Mouse (Mus musculus): ENCODE results near the gene Acaca. TPM values are rescaled to one million over a fixed set of nuclear protein-coding genes. Genes with fewer than 3 reads are reported as not detected.
"Not testable (repeated sequence)": the region's sequence is repeated elsewhere in the genome, so short reads cannot be mapped to it uniquely, and the experiment has no call there.

Gene Acaca
- polyA plus RNA-seq, 1 experiment from 2014 or later: 13.0 TPM

- Histone ChIP-seq H3K9me3 (no peaks in the 10 kb centered on the region), H3K4me1 (0 out of 2 replicates have a peak, but pooled peaks cover under 1% of the 10 kb centered on the region), H3K4me3 (no peak overlapping the region), H3K27ac (no peak overlapping the region), H3K27me3 (no peaks in the 10 kb centered on the region), H3K9ac (no peak overlapping the region), H3K4me2 (no peak overlapping the region), H3K36me3 (peaks cover 34% of the 10 kb centered on the region)
- ATAC-seq (ENCODE audit: insufficient number of reproducible peaks, low FRiP score, low TSS enrichment, low read depth): no peak
- WGBS: 88% methylated on average over 6 of the region's 6 CpGs
Observed at GRCm38 (mm10) chr11:84383891-84384290, 254.4 kb downstream of the Acaca start.

DNA sequence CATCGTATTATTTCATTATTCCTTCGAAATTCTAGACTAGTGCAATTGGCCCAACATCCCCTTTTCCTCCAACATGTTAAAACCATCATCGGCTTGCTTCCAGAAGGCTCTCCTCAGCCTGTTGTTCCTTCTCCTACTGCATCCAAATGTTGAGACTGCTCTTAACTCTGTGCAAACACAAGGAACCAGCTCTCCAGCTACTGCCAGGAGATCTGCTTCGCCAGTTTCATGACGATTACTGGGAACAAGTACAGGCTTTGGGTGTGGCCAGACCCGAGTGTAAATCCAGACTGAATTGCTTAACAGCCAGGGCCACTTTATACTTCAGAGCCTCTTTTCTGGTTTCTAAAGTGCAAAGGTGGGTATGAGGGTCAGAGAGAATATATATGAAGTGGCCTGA is 259.9 kb downstream of the Acaca start:
- 66% methylated on average over 6 of the region's 6 CpGs for WGBS
- no peak overlapping the region for H3K9ac ChIP-seq
- peaks cover 33% of the 10 kb centered on the region for H3K36me3 ChIP-seq
- no peaks in the 10 kb centered on the region for H3K9me3 ChIP-seq
- 0 out of 2 replicates have a peak, but pooled peaks cover 4% of the 10 kb centered on the region for H3K4me1 ChIP-seq
- H3K4me3 ChIP-seq: no peak overlapping the region
- no peaks in the 10 kb centered on the region for H3K27me3 ChIP-seq
- ATAC-seq (ENCODE audit: insufficient number of reproducible peaks, low FRiP score, low TSS enrichment, low read depth): no peak
- H3K4me2 ChIP-seq: no peak overlapping the region
- H3K27ac ChIP-seq: no peak overlapping the region

DNA sequence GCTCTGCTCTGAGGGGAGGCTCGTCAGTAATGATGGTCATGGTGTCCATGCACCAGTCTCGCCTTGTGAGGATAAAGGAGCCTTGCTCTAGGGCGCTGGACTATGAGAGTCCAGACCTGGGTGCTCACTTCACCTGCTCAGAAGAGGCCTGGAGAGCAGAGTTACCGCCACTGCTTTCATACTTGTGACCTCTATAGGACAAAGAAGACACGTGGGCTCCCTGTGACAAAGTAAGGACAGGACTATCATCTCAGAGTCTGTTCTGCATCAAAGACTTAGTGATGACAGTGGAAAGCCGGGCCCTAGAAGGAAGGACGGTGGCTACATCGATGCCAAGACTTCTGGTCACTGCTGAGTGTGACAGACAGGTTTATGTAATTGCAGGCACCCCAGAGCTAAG is 261.7 kb downstream of the Acaca start:
- Histone ChIP-seq H3K36me3 (peaks cover 28% of the 10 kb centered on the region), H3K27ac (no peak overlapping the region), H3K9me3 (no peaks in the 10 kb centered on the region), H3K4me2 (no peak overlapping the region), H3K4me1 (0 out of 2 replicates have a peak, but pooled peaks cover 4% of the 10 kb centered on the region), H3K4me3 (no peak overlapping the region), H3K27me3 (no peaks in the 10 kb centered on the region), H3K9ac (no peak overlapping the region)
- WGBS: 80% methylated on average over 8 of the region's 8 CpGs
- no peak for ATAC-seq (ENCODE audit: insufficient number of reproducible peaks, low FRiP score, low TSS enrichment, low read depth)

DNA sequence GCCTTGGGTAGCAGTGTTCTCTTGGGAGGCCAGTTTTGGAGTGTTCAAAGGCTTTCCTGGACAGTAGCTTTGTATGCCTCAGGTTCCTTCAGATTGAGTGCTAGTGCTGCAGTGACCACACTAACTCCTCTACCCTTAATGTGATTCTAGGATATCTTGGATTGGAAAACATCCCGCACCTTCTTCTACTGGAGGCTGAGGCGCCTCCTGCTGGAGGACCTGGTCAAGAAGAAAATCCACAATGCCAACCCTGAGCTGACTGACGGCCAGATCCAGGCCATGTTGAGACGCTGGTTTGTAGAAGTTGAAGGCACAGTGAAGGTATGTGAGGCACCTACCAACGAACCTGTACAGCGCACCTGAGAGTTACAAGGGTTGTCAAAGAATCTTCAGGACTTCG is 262.6 kb downstream of the Acaca start:
- not testable (repeated sequence) for H3K4me2 ChIP-seq; H3K9me3 ChIP-seq; ATAC-seq (ENCODE audit: insufficient number of reproducible peaks, low FRiP score, low TSS enrichment, low read depth); H3K9ac ChIP-seq; H3K27ac ChIP-seq; H3K4me1 ChIP-seq; H3K27me3 ChIP-seq; H3K4me3 ChIP-seq
- 86% methylated on average over 7 of the region's 7 CpGs for WGBS
- peaks cover 28% of the 10 kb centered on the region for H3K36me3 ChIP-seq

GRCm38 (mm10) chr11:84393571-84393970 is 264.1 kb downstream of the Acaca start:
- H3K4me2 ChIP-seq: no peak overlapping the region
- 0 out of 2 replicates have a peak, but pooled peaks cover 4% of the 10 kb centered on the region for H3K4me1 ChIP-seq
- H3K9ac ChIP-seq: no peak overlapping the region
- no peak for ATAC-seq (ENCODE audit: insufficient number of reproducible peaks, low FRiP score, low TSS enrichment, low read depth)
- no peak overlapping the region for H3K4me3 ChIP-seq
- WGBS: 57% methylated on average over 7 of the region's 7 CpGs
- peaks cover 37% of the 10 kb centered on the region for H3K36me3 ChIP-seq
- H3K27me3 ChIP-seq: no peaks in the 10 kb centered on the region
- no peak overlapping the region for H3K27ac ChIP-seq
- H3K9me3 ChIP-seq: no peaks in the 10 kb centered on the region

- 64% methylated on average over 1 of the region's 1 CpGs for whole genome bisulfite sequencing
- H3K36me3 ChIP-seq: peaks cover 45% of the 10 kb centered on the region
Observed at GRCm38 (mm10) chr11:84395010-84395409, 265.5 kb downstream of the Acaca start.

GRCm38 (mm10) chr11:84406733-84407132 is 277.3 kb downstream of the Acaca start:
- H3K4me3 ChIP-seq: no peak overlapping the region
- no peaks in the 10 kb centered on the region; the same call in 1 of the 2 replicates for H3K36me3 ChIP-seq
- H3K9me3 ChIP-seq: no peaks in the 10 kb centered on the region
- no peak overlapping the region for H3K9ac ChIP-seq
- H3K27ac ChIP-seq: no peak overlapping the region
- H3K27me3 ChIP-seq: no peaks in the 10 kb centered on the region
- ATAC-seq (ENCODE audit: insufficient number of reproducible peaks, low FRiP score, low TSS enrichment, low read depth): no peak
- 97% methylated on average over 4 of the region's 4 CpGs for WGBS
- no peaks in the 10 kb centered on the region for H3K4me1 ChIP-seq
- H3K4me2 ChIP-seq: no peak overlapping the region

More at GRCm38 (mm10) chr11:84395010-84395409, 265.5 kb downstream of the Acaca start:
- Histone ChIP-seq H3K9me3 (no peaks in the 10 kb centered on the region), H3K4me3 (no peak overlapping the region), H3K4me2 (no peak overlapping the region), H3K27ac (no peak overlapping the region), H3K4me1 (no peaks in the 10 kb centered on the region), H3K27me3 (no peaks in the 10 kb centered on the region), H3K9ac (no peak overlapping the region)
- ATAC-seq (ENCODE audit: insufficient number of reproducible peaks, low FRiP score, low TSS enrichment, low read depth): no peak

DNA sequence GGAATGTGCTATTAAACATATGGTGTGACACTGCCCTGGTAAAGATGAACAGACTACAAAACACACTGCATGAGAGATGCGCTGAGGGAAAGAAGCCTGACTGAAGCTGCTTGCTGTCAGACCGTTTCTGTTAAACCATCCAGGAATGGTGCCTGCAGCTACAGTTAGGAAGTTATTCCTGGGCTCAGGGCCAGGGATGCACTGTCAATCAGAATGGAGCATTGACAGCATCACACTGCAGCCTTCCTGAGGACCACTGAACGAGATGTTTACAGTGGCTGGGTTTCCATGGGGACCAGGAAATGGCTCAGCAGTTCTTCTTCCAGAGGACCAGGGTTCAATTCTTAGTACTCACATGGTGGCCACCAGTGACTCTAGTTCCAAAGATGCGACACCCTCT is 280.9 kb downstream of the Acaca start:
- no peaks in the 10 kb centered on the region for H3K27me3 ChIP-seq
- no peak overlapping the region for H3K27ac ChIP-seq
- ATAC-seq (ENCODE audit: insufficient number of reproducible peaks, low FRiP score, low TSS enrichment, low read depth): no peak
- no peaks in the 10 kb centered on the region for H3K4me1 ChIP-seq
- WGBS: 53% methylated on average over 4 of the region's 4 CpGs
- no peaks in the 10 kb centered on the region for H3K9me3 ChIP-seq
- H3K4me2 ChIP-seq: no peak overlapping the region
- no peak overlapping the region for H3K9ac ChIP-seq
- no peaks in the 10 kb centered on the region for H3K36me3 ChIP-seq
- H3K4me3 ChIP-seq: no peak overlapping the region

DNA sequence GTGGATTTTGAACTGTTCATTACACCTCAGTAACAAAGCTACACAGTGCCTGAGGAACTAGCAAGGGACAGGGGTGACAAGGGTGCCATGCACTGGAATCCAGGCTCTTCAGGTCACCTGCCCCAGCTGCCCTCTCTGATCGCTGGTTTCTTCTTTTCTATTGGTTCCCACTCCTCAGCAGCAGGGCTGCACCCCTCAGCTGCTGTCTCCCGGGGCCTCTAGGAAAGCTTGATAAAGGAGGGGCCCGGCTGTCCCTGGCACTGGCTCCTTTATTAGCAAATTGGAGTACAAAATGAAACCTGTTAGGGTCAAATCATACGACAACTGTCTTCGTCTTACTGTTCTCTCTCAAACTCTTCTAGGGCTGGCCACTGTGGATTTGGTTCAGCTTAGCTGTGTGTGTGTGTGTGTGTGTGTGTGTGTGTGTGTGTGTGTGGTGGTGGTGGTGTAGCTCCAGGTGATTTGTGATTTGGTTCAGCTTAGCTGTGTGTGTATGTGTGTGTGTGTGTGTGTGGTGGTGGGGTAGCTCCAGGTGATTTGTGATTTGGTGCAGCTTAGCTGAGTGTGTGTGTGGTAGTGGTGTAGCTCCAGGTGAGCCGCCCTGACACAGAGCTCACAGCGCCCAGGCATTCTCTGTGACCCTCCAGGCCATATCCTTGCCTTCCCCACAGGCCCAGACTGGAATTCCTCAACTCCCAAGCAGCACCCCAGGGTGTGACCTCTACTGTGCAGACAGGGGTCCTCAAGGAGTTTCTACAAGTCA is 281.6 kb downstream of the Acaca start:
- H3K9ac ChIP-seq: no peak overlapping the region
- no peak for ATAC-seq (ENCODE audit: insufficient number of reproducible peaks, low FRiP score, low TSS enrichment, low read depth)
- H3K4me2 ChIP-seq: no peak overlapping the region
- no peaks in the 10 kb centered on the region for H3K27me3 ChIP-seq
- no peaks in the 10 kb centered on the region for H3K4me1 ChIP-seq
- H3K9me3 ChIP-seq: no peaks in the 10 kb centered on the region
- WGBS: 70% methylated on average over 7 of the region's 7 CpGs
- H3K36me3 ChIP-seq: no peaks in the 10 kb centered on the region
- no peak overlapping the region for H3K4me3 ChIP-seq
- H3K27ac ChIP-seq: no peak overlapping the region

GRCm38 (mm10) chr11:84411642-84412018 is 282.2 kb downstream of the Acaca start:
- Histone ChIP-seq H3K36me3 (no peaks in the 10 kb centered on the region), H3K4me2 (no peak overlapping the region), H3K4me3 (no peak overlapping the region), H3K9me3 (no peaks in the 10 kb centered on the region), H3K9ac (no peak overlapping the region), H3K27ac (no peak overlapping the region), H3K4me1 (no peaks in the 10 kb centered on the region), H3K27me3 (no peaks in the 10 kb centered on the region)
- no peak for ATAC-seq (ENCODE audit: insufficient number of reproducible peaks, low FRiP score, low TSS enrichment, low read depth)
- 61% methylated on average over 7 of the region's 7 CpGs for WGBS

GRCm38 (mm10) chr11:84412201-84412934 is 282.9 kb downstream of the Acaca start:
- Histone ChIP-seq H3K9me3 (no peaks in the 10 kb centered on the region), H3K9ac (no peak overlapping the region), H3K4me3 (no peak overlapping the region), H3K4me1 (no peaks in the 10 kb centered on the region), H3K27ac (no peak overlapping the region), H3K27me3 (no peaks in the 10 kb centered on the region), H3K36me3 (no peaks in the 10 kb centered on the region), H3K4me2 (no peak overlapping the region)
- no peak for ATAC-seq (ENCODE audit: insufficient number of reproducible peaks, low FRiP score, low TSS enrichment, low read depth)
- WGBS: 40% methylated on average over 12 of the region's 12 CpGs

- H3K27me3 ChIP-seq: no peaks in the 10 kb centered on the region
- H3K4me3 ChIP-seq: no peak overlapping the region
- H3K36me3 ChIP-seq: no peaks in the 10 kb centered on the region
- H3K9me3 ChIP-seq: no peaks in the 10 kb centered on the region
- H3K9ac ChIP-seq: no peak overlapping the region
- ATAC-seq (ENCODE audit: insufficient number of reproducible peaks, low FRiP score, low TSS enrichment, low read depth): no peak
- no peaks in the 10 kb centered on the region for H3K4me1 ChIP-seq
- no peak overlapping the region for H3K4me2 ChIP-seq
- H3K27ac ChIP-seq: no peak overlapping the region
- 57% methylated on average over 6 of the region's 6 CpGs for WGBS
Observed at GRCm38 (mm10) chr11:84413111-84413510, 283.6 kb downstream of the Acaca start.
